Mouse (Mus musculus) hindbrain, postnatal 0 days (tissue): ENCODE measurements around the gene Fam155a. TPM values are rescaled to one million over a fixed set of nuclear protein-coding genes. Genes with fewer than 3 reads are reported as not detected.

Experiments
- ATAC-seq: fragments of 200-750 bp; cut with Nextera tagmentation; 2 replicates; pipeline ENCODE4 v1.8.0; 2017; ENCODE audit warnings: mild to moderate bottlenecking, moderate TSS enrichment, moderate library complexity
- DNase-seq: peaks from one replicate; pipeline ENCODE4 v3.0.0-alpha.2; 2015; ENCODE audit warnings: low spot score
- H3K27ac ChIP-seq: fragments of 300-500 bp; sonication (generic); 2 replicates; pipeline ENCODE4 v1.5.1; 2014; ENCODE audit warnings: mild to moderate bottlenecking
- H3K27me3 ChIP-seq: fragments of 300-500 bp; sonication (generic); 2 replicates; pipeline ENCODE4 v1.6.1; 2014; ENCODE audit warnings: low read length, mixed read lengths; ENCODE audit not compliant: insufficient read depth
- H3K36me3 ChIP-seq: fragments of 300-500 bp; sonication (generic); 2 replicates; pipeline ENCODE4 v1.6.1; 2014; ENCODE audit warnings: low read length, mixed read lengths; ENCODE audit not compliant: insufficient read depth
- H3K4me1 ChIP-seq: fragments of 300-500 bp; sonication (generic); 2 replicates; pipeline ENCODE4 v1.6.1; 2014; ENCODE audit warnings: antibody characterized with exemption, low read length, mixed read lengths; ENCODE audit not compliant: insufficient read depth
- H3K4me2 ChIP-seq: fragments of 300-500 bp; sonication (generic); 2 replicates; pipeline ENCODE4 v1.6.1; 2014; ENCODE audit warnings: low read depth, mild to moderate bottlenecking, low read length, moderate library complexity, mixed read lengths
- H3K4me3 ChIP-seq: fragments of 300-500 bp; sonication (generic); 2 replicates; pipeline ENCODE4 v1.5.1; 2014; ENCODE audit warnings: low read length
- H3K9ac ChIP-seq: fragments of 300-500 bp; sonication (generic); replicated peaks from 2 replicates; pipeline ENCODE4 v1.6.1; 2014; ENCODE audit warnings: mild to moderate bottlenecking, low read length, moderate library complexity, mixed read lengths
- H3K9me3 ChIP-seq: fragments of 300-500 bp; sonication (generic); 2 replicates; pipeline ENCODE4 v1.6.1; 2016; ENCODE audit warnings: low read length, mixed read lengths
- CTCF ChIP-seq: IDR thresholded peaks from 2 replicates; pipeline ENCODE4 v1.5.1; 2016; ENCODE audit warnings: antibody characterized with exemption, control low read depth, low read depth
- WGBS: fragments of 180-500 bp; shearing (Covaris S2); extraction: QIAGEN DNeasy Blood & Tissue Kit; methylation state at CpG from one replicate; pipeline ENCODE4 v1.1.7; 2014; 5-methylcytosine and 5-hydroxymethylcytosine counted together
- polyA plus RNA-seq: library from polyadenylated mRNA; unstranded; fragments of >200 nt; fragmentation: Nextera tagmentation; extraction: Ambion mirVana; gene quantifications from 2 replicates; pipeline ENCODE4 v1.2.1, GENCODE M21; 2015
- total RNA-seq: library from RNA; depleted of rRNA; stranded (reverse); fragments of >200 nt; gene quantifications from 2 replicates; pipeline ENCODE4 v1.2.3, GENCODE M21; 2014

Fam155a gene
- total and polyA plus RNA-seq, 2 experiments from 2014 or later: 34.0 to 117 TPM

GRCm38 (mm10) chr8:9635240-9635639 lies 135.7 kb downstream of the Fam155a start:
- Histone ChIP-seq H3K27ac (no peak overlapping the region), H3K36me3 (no peaks in the 10 kb centered on the region), H3K4me3 (no peak overlapping the region), H3K9ac (no peak overlapping the region), H3K27me3 (no peaks in the 10 kb centered on the region), H3K9me3 (no peaks in the 10 kb centered on the region), H3K4me2 (no peak overlapping the region), H3K4me1 (no peaks in the 10 kb centered on the region)
- WGBS: 81% methylated on average over 5 of the region's 5 CpGs
- no peak for DNase-seq
- no peak for TF ChIP-seq CTCF
- ATAC-seq: no peak

GRCm38 (mm10) chr8:9607086-9607701 lies 163.8 kb downstream of the Fam155a start:
- H3K27me3 ChIP-seq: no peaks in the 10 kb centered on the region
- TF ChIP-seq CTCF: no peak
- no peaks in the 10 kb centered on the region for H3K36me3 ChIP-seq
- no peaks in the 10 kb centered on the region for H3K9me3 ChIP-seq
- no peak overlapping the region for H3K27ac ChIP-seq
- no peak overlapping the region for H3K4me2 ChIP-seq
- 76% methylated on average over 6 of the region's 6 CpGs for whole genome bisulfite sequencing
- no peak overlapping the region for H3K9ac ChIP-seq
- H3K4me3 ChIP-seq: no peak overlapping the region
- DNase-seq: no peak
- no peak for ATAC-seq
- no peaks in the 10 kb centered on the region for H3K4me1 ChIP-seq

- WGBS: 52% methylated on average over 3 of the region's 3 CpGs
- DNase-seq: no peak
- Histone ChIP-seq H3K4me1 (no peaks in the 10 kb centered on the region), H3K36me3 (no peaks in the 10 kb centered on the region), H3K4me2 (no peak overlapping the region), H3K4me3 (no peak overlapping the region), H3K9ac (no peak overlapping the region), H3K9me3 (no peaks in the 10 kb centered on the region), H3K27ac (no peak overlapping the region), H3K27me3 (no peaks in the 10 kb centered on the region)
- no peak for TF ChIP-seq CTCF
- ATAC-seq: no peak
These were observed 175.0 kb downstream of the Fam155a start for GRCm38 (mm10) chr8:9596003-9596402.

- no peak for DNase-seq
- no peaks in the 10 kb centered on the region for H3K4me1 ChIP-seq
- no peaks in the 10 kb centered on the region for H3K27me3 ChIP-seq
- no peaks in the 10 kb centered on the region for H3K36me3 ChIP-seq
- no peak overlapping the region for H3K4me3 ChIP-seq
- H3K4me2 ChIP-seq: no peak overlapping the region
- TF ChIP-seq CTCF: no peak
- H3K9me3 ChIP-seq: no peaks in the 10 kb centered on the region
- H3K27ac ChIP-seq: no peak overlapping the region
- no peak for ATAC-seq
- WGBS: 69% methylated on average over 6 of the region's 6 CpGs
- H3K9ac ChIP-seq: no peak overlapping the region
These were observed 189.1 kb downstream of the Fam155a start for GRCm38 (mm10) chr8:9581836-9582235.

GRCm38 (mm10) chr8:9580192-9580591 lies 190.8 kb downstream of the Fam155a start:
- ATAC-seq (no peak), DNase-seq (peak; percentile 54)
- Histone ChIP-seq H3K9ac (no peak overlapping the region), H3K27ac (no peak overlapping the region), H3K4me2 (no peak overlapping the region), H3K4me1 (no peaks in the 10 kb centered on the region), H3K36me3 (no peaks in the 10 kb centered on the region), H3K9me3 (no peaks in the 10 kb centered on the region), H3K27me3 (no peaks in the 10 kb centered on the region), H3K4me3 (no peak overlapping the region)
- peak; percentile 49 for TF ChIP-seq CTCF
- 24% methylated on average over 3 of the region's 3 CpGs for WGBS

- Histone ChIP-seq H3K36me3 (no peaks in the 10 kb centered on the region), H3K27me3 (no peaks in the 10 kb centered on the region), H3K27ac (no peak overlapping the region), H3K9ac (no peak overlapping the region), H3K4me3 (no peak overlapping the region), H3K9me3 (no peaks in the 10 kb centered on the region), H3K4me1 (no peaks in the 10 kb centered on the region), H3K4me2 (no peak overlapping the region)
- WGBS: 70% methylated on average over 2 of the region's 2 CpGs
- DNase-seq: no peak
- ATAC-seq: no peak
- no peak for TF ChIP-seq CTCF
These were observed 199.0 kb downstream of the Fam155a start for GRCm38 (mm10) chr8:9571977-9572376.

- Histone ChIP-seq H3K4me1 (no peaks in the 10 kb centered on the region), H3K27ac (peak overlapping the region; percentile 22; the same call in 1 of the 2 replicates), H3K4me3 (no peak overlapping the region), H3K9ac (no peak overlapping the region), H3K4me2 (no peak overlapping the region), H3K36me3 (no peaks in the 10 kb centered on the region), H3K27me3 (no peaks in the 10 kb centered on the region), H3K9me3 (no peaks in the 10 kb centered on the region)
- ATAC-seq: 0 out of 2 replicates have a peak, but pooled peaks have one; percentile 59
- 75% methylated on average over 4 of the region's 4 CpGs for WGBS
- peak; percentile 51 for DNase-seq
- no peak for TF ChIP-seq CTCF
These were observed 201.3 kb downstream of the Fam155a start for GRCm38 (mm10) chr8:9569516-9570170.
